Mouse (Mus musculus) limb, embryonic 11.5 days (tissue): Measurements from ENCODE around the gene Raet1e. TPM values are rescaled to one million over a fixed set of nuclear protein-coding genes. Genes with fewer than 3 reads are reported as not detected.
"Not testable (repeated sequence)": the region's sequence is repeated elsewhere in the genome, so short reads cannot be mapped to it uniquely, and the experiment has no call there.

Experiments
- ATAC-seq: fragments of 200-750 bp; cut with Nextera tagmentation; 2 replicates; pipeline ENCODE4 v1.8.0; 2017; ENCODE audit warnings: low read depth; ENCODE audit not compliant: insufficient number of reproducible peaks, low FRiP score, low TSS enrichment
- DNase-seq: peaks from one replicate; pipeline ENCODE4 v3.0.0-alpha.2; 2015; ENCODE audit warnings: low spot score
- H3K27ac ChIP-seq: fragments of 300-500 bp; sonication (generic); replicated peaks from 2 replicates; pipeline ENCODE4 v1.5.1; 2014; ENCODE audit warnings: low read depth, mild to moderate bottlenecking, low read length
- H3K27me3 ChIP-seq: fragments of 300-500 bp; sonication (generic); 2 replicates; pipeline ENCODE4 v1.6.1; 2014; ENCODE audit warnings: mild to moderate bottlenecking, low read length, mixed read lengths; ENCODE audit not compliant: control insufficient read depth, insufficient read depth
- H3K36me3 ChIP-seq: fragments of 300-500 bp; sonication (generic); 2 replicates; pipeline ENCODE4 v1.6.1; 2014; ENCODE audit warnings: mild to moderate bottlenecking, low read length, moderate library complexity, mixed read lengths; ENCODE audit not compliant: control insufficient read depth, insufficient read depth
- H3K4me1 ChIP-seq: fragments of 300-500 bp; sonication (generic); 2 replicates; pipeline ENCODE4 v1.6.1; 2014; ENCODE audit warnings: low read length, mixed read lengths; ENCODE audit not compliant: control insufficient read depth, insufficient read depth
- H3K4me2 ChIP-seq: fragments of 300-500 bp; sonication (generic); 2 replicates; pipeline ENCODE4 v1.6.1; 2014; ENCODE audit warnings: low read depth, mild to moderate bottlenecking, moderate library complexity; ENCODE audit not compliant: severe bottlenecking
- H3K4me3 ChIP-seq: fragments of 300-500 bp; sonication (generic); 2 replicates; pipeline ENCODE4 v1.5.1; 2014; ENCODE audit warnings: low read depth, low read length
- H3K9ac ChIP-seq: fragments of 300-500 bp; sonication (generic); 2 replicates; pipeline ENCODE4 v1.6.1; 2014; ENCODE audit warnings: mild to moderate bottlenecking, low read length
- H3K9me3 ChIP-seq: fragments of 300-500 bp; sonication (generic); 2 replicates; pipeline ENCODE4 v1.6.1; 2016; ENCODE audit warnings: low read length; ENCODE audit not compliant: control insufficient read depth
- WGBS: fragments of 180-500 bp; shearing (Covaris S2); extraction: QIAGEN DNeasy Blood & Tissue Kit; methylation state at CpG from one replicate; pipeline ENCODE4 v1.1.7; 2014; 5-methylcytosine and 5-hydroxymethylcytosine counted together
- polyA plus RNA-seq: library from polyadenylated mRNA; unstranded; fragments of >200 nt; fragmentation: Nextera tagmentation; extraction: Ambion mirVana; gene quantifications from 2 replicates; pipeline ENCODE4 v1.2.1, GENCODE M21; 2014

Gene Raet1e
- polyA plus RNA-seq, 1 experiment from 2014 or later: 14.3 TPM

DNA sequence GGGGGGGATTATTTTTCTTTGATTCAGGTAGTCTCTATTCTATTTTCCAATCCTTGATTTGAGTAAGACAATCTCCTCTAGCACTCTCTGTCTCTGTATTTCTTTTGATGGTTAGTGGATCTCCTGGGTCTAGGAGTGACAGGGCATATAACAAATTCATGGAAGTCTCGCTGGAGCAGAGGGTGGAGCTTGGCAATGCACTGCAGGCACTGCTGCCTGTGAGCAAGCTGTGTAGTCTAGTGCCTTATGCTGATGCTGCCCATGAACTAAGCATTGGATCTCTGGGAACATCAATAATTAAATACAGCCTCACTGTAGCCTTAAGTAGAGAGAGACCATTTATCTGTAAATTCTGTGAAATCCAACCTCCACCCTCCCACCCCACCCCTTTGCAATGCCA is 238.3 kb downstream of the Raet1e start:
- not testable (repeated sequence) for H3K4me1 ChIP-seq, ATAC-seq, H3K9me3 ChIP-seq, H3K27ac ChIP-seq, DNase-seq, H3K36me3 ChIP-seq, H3K9ac ChIP-seq, H3K4me2 ChIP-seq, H3K4me3 ChIP-seq, H3K27me3 ChIP-seq
- 40% methylated on average over 1 of the region's 1 CpGs for WGBS

DNA sequence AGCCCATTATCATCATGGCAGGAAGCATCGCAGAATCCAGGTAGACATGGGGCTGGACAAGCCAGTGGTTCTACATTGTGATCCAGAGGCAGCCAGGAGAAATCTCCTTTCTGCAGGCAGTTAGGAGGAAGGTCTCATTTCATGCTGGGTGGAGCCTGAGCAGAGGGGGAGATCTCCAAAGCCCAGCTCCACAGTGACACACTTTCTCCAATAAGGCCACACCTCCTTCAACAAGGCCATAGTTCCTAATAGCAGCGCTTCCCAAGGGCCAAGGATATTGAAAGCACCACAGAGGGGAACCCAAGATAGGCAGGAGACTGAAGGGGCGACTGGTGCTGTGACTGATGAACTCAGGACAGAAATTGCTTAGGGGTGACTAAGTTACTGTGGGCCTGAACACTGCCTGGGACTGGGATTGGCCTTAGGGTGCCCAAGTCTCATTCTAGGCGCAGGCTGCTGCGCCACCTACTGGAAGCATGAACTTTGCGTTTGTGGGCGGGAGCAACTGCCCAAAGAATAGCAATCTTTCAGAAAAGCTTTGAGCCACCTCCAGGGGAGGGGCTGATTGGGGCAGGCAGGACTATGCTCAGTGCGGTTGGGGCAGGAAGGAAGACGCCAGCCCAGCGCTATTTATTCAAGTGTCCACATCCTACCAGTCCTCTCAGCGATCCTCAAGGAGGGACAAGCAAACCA is 244.0 kb downstream of the Raet1e start:
- not testable (repeated sequence) for H3K4me3 ChIP-seq, H3K4me2 ChIP-seq, H3K27me3 ChIP-seq, H3K9me3 ChIP-seq, H3K27ac ChIP-seq, H3K4me1 ChIP-seq, H3K36me3 ChIP-seq, H3K9ac ChIP-seq
- ATAC-seq: peak; percentile 57; the same call in 1 of the 2 replicates
- peak; percentile 76 for DNase-seq
- 3% methylated on average over 8 of the region's 11 CpGs for WGBS

DNA sequence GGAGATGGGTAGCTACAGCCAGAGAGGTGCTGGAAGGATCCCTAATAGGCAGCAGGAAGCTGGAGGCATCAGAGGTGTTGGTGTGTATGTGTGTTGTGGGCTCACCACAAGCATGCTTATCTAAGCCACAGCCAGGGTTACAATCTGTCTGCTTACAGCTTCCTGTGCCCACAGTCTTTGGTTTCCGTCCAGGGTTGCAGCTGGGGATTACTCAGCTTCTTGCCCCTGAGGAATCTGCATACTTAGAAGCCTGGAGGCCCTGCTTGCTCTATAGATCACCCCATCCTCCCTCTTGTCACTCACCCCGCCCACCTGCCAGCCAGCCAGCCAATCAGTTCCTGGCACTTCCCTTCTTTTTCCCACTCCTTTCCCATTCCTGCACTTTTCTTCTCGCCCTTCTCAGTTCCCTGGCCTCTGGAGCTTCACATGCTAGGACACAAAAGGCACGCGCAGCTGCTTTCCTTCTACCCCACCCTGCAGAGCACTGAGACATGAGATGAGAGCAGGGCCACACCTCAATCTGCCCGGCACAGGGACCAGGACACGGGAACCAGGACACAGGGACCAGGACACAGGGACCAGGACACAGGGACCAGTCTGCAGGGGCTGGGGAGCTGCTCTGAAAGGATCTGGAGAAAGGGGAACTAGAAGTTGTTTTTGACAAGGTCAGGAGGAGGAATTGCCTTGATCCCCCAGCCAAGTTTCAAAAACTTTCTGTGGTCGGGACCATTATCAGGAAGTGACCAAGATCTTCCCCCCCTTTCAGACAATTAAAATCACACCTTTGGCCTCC is 255.5 kb downstream of the Raet1e start:
- not testable (repeated sequence) for H3K9me3 ChIP-seq, H3K4me1 ChIP-seq, H3K36me3 ChIP-seq, H3K4me2 ChIP-seq, H3K27me3 ChIP-seq, DNase-seq, H3K9ac ChIP-seq, H3K27ac ChIP-seq, H3K4me3 ChIP-seq, ATAC-seq
- WGBS: 0% methylated on average over 1 of the region's 8 CpGs

Other genes with a start within 250 kb of the Raet1e start
- gene 4930444G20Rik, start 90.5 kb upstream of the Raet1e start, polyA plus RNA-seq: not detected in 2 replicates
- gene E030030I06Rik, start 9.3 kb upstream of the Raet1e start, polyA plus RNA-seq: 16.5 and 17.0 TPM in 2 replicates
- 0.18 and 0.23 TPM in 2 replicates for gene H60b, start within 50 bp of the Raet1e start, polyA plus RNA-seq
- 20.1 and 20.8 TPM in 2 replicates for gene Raet1d, start 202.0 kb downstream of the Raet1e start, polyA plus RNA-seq